Mouse (Mus musculus) thymus, postnatal 10 days (tissue): ENCODE results near the gene Adamts16.

Experiments
- DNase-seq, 2 experiments: peaks; one replicate each; pipeline ENCODE4 v3.0.0; 2021; ENCODE audit warnings: low spot score in 2 of 2

Adamts16 gene

DNA sequence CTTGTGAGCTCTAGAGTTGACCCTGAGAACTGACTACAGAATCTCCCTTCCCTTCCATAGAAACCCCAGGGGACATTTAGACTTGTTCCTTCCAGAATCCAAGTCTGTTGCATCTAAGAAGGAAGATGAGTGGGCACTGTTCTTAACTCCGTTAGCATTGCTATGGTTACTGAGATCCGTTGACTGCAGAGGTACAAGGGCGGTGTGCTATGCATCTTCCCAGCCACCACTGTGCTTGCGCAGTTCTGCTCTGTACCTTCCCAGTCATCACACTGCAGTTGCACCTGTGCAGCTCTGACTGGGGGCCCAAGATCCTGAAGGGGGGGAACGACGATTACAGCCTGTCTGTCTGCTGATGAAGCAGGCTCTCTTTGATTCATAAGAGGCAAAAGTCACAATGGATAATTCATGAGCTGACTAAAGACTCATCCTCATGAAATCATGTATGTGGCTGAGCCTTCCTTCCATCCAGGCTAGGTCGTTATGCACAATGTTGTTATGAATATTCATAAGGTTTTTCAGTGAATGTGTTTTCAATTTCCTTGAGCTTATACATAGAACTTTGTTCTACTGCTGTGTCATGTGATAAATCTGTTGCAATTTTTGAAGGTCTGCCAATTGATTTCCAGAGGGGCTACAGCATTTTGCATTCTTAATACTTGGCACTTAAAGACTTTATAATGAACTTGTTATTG, 127.4 kb downstream of the Adamts16 start:
- DNase-seq, result no peak

DNA sequence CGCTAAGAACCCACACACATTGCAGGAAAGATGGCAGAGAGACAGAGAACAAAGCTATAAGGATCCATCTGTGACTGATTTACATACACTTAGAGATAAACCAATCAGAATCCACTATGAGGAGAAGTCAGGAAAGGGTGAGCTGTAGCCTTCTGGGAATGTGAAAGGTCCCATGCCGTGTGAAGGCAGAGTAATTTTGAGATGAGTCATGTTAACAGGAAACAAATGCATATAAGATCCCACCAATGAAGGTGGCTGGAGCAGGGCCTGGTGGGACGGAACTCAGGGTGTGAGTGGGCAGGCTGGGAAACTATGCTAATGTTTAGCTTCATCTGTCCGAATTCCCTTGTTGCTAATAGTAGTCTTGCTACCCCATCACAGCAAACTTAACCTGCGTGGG, 128.3 kb downstream of the Adamts16 start:
- no peak for DNase-seq

DNA sequence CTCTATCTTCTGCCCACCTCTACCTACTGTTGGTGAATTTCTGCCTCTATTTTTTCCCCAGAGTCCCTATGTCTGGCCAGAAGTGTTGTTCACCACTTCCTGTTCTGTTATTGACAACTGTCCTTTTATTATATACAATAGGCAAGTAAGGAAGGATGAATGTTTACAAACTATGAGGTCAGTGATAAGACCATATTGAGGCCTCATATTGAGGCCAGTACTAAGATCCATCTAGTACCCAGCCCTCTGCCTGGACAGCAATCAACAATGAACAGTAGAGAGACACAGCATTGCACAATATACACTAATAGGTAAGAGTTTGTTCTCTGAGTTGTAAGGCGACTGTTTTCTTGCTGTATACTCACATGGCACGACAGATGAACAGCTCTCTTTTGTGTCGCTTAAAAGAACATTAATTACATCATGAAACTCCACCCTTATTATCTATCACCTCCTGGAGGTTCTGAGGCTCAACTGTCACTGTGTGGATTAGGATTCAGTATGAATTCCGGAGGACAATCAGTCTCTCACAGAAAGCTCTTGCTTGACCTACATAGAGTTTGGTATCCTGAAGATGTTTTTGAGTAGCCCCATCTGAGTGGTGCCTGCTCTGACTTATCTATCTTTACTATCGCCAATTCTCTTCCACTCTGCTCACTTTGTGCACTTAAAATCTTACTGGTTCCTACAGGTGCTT, 134.3 kb downstream of the Adamts16 start:
- DNase-seq, result no peak

DNA sequence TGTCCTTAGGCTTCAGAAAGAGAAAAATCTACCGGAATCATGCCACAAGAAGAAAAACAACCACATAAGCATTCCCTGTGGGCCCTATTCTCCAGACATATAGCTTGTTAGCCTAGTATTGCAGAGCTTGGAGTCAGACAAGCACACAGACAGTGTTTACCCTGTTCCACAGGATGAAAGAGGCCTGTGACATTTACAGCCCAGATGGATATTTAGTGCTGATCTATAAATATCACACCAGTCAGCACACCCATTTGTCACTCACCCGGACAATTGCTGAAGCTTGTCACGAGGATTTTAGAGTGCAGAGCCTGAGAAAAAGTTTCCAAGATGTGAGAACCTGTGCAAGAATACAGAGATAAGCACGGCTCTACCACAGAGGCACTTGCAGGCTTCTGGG, 138.7 kb downstream of the Adamts16 start:
- no peak for DNase-seq

DNA sequence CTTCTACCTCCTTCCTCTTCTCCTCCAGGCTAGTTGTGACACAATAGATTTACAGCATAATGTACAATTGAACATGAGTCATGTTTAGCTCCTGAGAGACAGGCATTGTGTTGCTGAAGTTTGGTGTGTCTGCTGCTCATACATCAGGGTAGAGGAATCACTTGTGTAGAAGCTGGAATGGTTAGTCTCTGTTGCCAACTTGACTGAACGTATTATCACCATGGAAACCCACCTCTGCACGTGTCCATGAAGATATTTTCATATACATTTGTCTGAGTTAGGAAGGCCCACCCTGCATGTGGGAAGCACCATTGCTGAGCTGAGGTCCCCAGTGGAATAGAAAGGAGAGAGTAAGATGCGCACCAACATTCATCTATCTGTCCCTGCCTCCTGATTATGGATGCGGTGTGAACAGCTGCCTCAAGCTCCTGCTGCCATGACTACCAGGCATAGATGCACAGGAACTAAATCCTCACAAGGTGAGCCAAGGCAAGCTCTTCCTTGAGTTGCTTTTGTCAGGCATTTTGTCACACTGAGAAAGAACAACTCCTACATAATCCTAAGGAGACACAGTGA, 142.7 kb downstream of the Adamts16 start:
- DNase-seq, result no peak

DNA sequence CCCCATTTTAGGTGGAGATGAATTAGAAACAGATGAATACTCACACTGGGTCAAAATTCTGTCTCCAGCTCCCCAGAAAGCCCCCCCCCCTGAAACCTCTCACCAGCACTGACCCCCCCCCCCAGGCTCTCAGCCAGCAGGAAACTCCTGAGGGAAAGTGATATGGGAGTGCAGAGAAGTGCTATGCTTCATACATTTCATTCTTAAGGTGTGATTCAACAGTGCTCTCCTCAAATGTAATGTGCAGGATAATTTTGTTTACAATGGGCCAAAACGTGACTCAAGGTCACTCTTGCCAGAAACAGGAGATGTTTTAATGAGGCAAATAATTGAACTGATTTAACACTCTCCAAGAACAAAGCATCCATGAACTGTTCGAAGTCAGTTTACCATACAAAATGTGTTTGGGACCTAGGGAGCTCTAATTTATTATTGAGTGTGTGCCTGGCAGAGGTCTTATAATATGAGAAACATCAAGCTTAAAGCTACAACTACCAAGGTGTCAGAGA, 152.1 kb downstream of the Adamts16 start:
- no peak for DNase-seq

DNA sequence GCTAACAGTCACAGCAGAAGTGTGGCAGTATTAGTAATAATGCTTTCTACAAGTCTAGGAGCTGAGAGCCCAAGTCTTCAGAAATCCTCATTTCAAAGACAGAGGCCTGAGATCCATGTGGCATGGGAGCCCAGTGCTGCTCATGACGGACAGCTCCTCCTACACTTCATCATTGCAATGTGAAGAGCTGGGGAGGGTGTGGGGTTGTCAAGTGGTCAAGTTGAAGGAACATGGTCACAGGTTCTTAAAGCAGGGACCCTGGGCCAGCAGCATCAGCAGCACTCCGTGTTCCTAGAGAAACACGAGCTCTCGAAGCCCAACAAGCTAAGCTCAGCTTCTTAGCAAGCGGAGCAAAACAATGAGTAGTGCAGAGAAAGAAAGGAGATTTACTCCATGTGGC, 155.8 kb downstream of the Adamts16 start:
- no peak for DNase-seq

DNA sequence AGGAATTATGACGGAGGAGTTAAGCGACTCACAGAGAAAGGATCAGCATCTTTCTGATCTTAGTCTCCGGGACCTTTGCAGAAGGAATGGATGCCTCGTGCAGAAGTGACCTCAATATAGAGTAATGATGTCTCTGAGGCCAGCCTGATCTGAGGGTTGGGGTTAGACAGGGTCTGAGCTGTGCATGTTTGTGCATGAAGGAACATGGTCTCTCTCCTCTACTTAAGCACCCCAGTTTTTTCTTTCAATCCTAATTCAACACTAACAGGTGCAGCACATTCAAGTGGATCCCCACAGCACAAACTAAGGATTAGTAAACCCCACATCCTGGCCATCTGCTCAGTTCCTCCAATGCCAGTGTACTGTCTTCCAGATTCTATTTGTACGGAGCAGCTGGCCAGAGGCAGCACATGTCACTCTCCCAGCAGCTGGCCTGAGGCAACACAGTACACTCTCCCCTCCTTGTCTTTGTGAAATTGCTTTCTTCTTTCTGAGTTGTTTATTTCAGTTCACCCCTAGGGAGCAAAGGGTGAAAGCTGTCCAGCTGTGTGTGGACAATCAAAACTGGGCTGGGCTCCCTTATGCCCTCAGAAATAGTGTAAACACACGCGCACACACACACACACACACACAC, 156.5 kb downstream of the Adamts16 start:
- DNase-seq, result no peak

DNA sequence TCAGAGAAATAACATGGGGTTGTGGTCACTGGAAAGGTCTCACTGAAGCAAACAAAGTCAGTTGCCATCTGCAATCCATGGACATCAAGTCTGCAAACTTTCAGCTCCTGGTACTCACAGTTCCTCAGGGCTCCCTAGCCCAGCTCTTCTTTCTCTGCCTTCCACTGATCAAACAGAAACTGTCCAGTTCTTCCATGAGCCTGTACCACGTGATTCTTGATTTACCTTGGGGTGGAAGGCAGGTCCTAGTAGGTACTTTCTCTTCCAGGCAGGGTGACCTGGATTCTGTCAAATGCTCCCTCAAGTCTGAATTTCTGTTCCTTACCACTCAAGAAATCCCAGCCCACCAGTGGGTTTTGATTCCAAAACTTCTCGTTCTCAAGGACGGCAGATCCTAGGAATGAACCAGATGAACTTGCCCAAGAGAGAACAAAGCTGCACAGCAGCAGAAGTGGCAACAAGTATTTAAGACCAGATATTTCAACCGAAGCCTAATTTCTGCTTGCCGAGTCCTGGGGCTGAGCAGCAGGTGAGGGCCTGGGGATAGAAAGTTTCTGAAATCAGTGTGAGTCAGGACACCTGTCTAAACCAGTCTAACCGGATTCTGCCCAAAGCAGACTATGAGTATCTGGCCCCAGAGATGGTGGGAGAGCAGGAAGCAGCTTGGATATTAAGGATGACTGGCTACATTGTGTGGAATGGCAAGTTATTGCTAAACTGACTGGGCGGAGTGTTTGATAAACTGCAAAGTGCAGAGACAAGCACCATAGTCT, 160.0 kb downstream of the Adamts16 start:
- no peak for DNase-seq

DNA sequence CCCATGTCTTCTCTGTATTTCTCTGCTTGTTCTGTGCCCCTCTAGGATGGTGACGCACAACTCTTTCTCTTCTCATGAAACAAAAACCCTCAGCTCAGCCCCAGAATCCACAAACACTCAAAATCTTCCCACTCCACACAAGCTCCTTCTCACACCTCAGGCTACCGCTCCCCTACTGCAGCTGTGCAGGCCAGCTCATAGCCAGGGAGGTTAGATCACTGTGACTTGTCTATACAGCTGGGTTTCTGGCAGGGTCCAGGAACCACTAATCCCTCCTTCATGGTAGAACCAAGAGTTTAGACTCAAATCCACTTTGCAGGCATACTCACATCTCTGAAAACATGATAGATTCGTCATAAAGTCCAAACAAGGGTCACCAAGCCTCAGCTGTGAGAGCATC, 161.3 kb downstream of the Adamts16 start:
- DNase-seq, result no peak
